Mouse (Mus musculus) liver, adult (tissue): Measurements from ENCODE around the gene Apopt1.

Source experiments
- GATA4 ChIP-seq: IDR thresholded peaks from 2 replicates; pipeline ENCODE4 v1.6.1; 2014; ENCODE audit warnings: mild to moderate bottlenecking, low read length; ENCODE audit not compliant: insufficient replicate concordance

The Apopt1 gene

GRCm38 (mm10) chr12:111794102-111794501 lies 81.0 kb downstream of the Apopt1 start:
- TF ChIP-seq GATA4: no peak

GRCm38 (mm10) chr12:111794526-111795179 lies 81.6 kb downstream of the Apopt1 start:
- TF ChIP-seq GATA4: no peak

GRCm38 (mm10) chr12:111795180-111795895 lies 82.3 kb downstream of the Apopt1 start:
- no peak for TF ChIP-seq GATA4

GRCm38 (mm10) chr12:111797251-111797650 lies 84.2 kb downstream of the Apopt1 start:
- TF ChIP-seq GATA4: no peak

- no peak for TF ChIP-seq GATA4
Measured at GRCm38 (mm10) chr12:111798493-111798892, 85.4 kb downstream of the Apopt1 start.

- TF ChIP-seq GATA4: no peak
Measured at GRCm38 (mm10) chr12:111800459-111801183, 87.6 kb downstream of the Apopt1 start.

GRCm38 (mm10) chr12:111803538-111803937 lies 90.5 kb downstream of the Apopt1 start:
- TF ChIP-seq GATA4: no peak
